Mouse (Mus musculus) activated CD4-positive, CD25-positive, alpha-beta regulatory T cell, adult 4 months (primary cell): ENCODE results near the gene 4930503B20Rik. TPM values are rescaled to one million over a fixed set of nuclear protein-coding genes. Genes with fewer than 3 reads are reported as not detected.

Experiments
- ATAC-seq: one replicate; pipeline ENCODE4 v1.8.0; 2017
- polyA plus RNA-seq, 2 experiments: library from polyadenylated mRNA; unstranded; fragments of 100-300 nt; shearing (Covaris generic); gene quantifications; one replicate each; pipeline ENCODE4 v1.2.1; 2017

The 4930503B20Rik gene
- polyA plus RNA-seq, 2 experiments from 2014 or later = not detected

GRCm38 (mm10) chr3:146596864-146597263 is 54.3 kb downstream of the 4930503B20Rik start:
- no peak for ATAC-seq

GRCm38 (mm10) chr3:146596387-146596786 is 54.7 kb downstream of the 4930503B20Rik start:
- ATAC-seq = no peak

- no peak for ATAC-seq
These were observed 55.7 kb downstream of the 4930503B20Rik start for GRCm38 (mm10) chr3:146595440-146595839.

Other genes starting within 250 kb of the 4930503B20Rik start
- 1 to 10 TPM in 1 of 2 experiments, under 1 TPM in 1; 0.56 to 1.5 TPM for gene Ssx2ip, start 246.7 kb downstream of the 4930503B20Rik start, polyA plus RNA-seq
- gene Ctbs, start 201.5 kb downstream of the 4930503B20Rik start, polyA plus RNA-seq = 10 to 100 TPM in 1 of 2 experiments, 1 to 10 TPM in 1; 6.3 to 10.3 TPM
- gene Spata1, start 151.6 kb downstream of the 4930503B20Rik start, polyA plus RNA-seq = 1 to 10 TPM; 7.8 to 8.1 TPM
- gene Gng5, start 151.5 kb downstream of the 4930503B20Rik start, polyA plus RNA-seq = 100 to 1,000 TPM; 331 to 371 TPM
- gene Rpf1, start 129.9 kb downstream of the 4930503B20Rik start, polyA plus RNA-seq = 10 to 100 TPM; 43.8 to 44.1 TPM
- gene Uox, start 80.9 kb downstream of the 4930503B20Rik start, polyA plus RNA-seq = not detected
- gene Dnase2b, start 35.7 kb downstream of the 4930503B20Rik start, polyA plus RNA-seq = not detected
- gene Samd13, start 34.3 kb upstream of the 4930503B20Rik start, polyA plus RNA-seq = under 1 TPM in 1 of 2 experiments, not detected in 1; 0.21 TPM
- gene Prkacb, start 161.7 kb upstream of the 4930503B20Rik start, polyA plus RNA-seq = 100 to 1,000 TPM; 127 to 144 TPM
- gene Ttll7, start 201.1 kb upstream of the 4930503B20Rik start, polyA plus RNA-seq = not detected